9 mouse cellular contexts compared by ENCODE assay signal in the genomic region with DNA sequence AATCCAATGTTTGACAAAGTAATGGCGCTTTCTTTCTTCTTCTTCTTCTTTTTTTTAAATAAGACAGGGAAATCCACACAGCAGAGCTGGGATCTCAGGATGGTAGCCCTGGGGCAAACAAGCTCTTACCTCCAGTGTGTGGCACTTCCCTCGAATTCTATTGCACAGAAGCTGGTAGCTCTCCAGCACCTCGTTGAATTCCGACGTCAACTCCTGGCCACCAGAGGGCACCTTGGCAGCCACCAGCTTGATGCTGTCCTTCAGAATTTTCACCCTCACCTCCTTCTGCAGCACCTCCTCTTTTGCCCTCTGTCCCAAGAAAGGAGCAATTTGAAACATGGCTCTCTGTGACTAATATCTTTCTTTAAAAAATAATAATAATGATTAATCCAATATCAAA.
DNase-seq lines count a peak whose midpoint lies in the region; ATAC-seq and TF ChIP-seq lines count a peak whose summit lies in the region.
"Had no signal": no experiment of that assay in that cellular context is flagged by ENCODE, and none has a peak within 500 bp of the region (broad histone marks: within the 10 kb centered on the region; RNA-seq: fewer than 3 reads in every experiment).

No protein-coding gene starts in this region.

- H3K9me3 ChIP-seq in limb, embryonic 11.5 days (ENCODE audit: control insufficient read depth, low read length): no peaks in the 10 kb centered on the region
- no peaks in the 10 kb centered on the region for H3K9me3 ChIP-seq in neural tube, embryonic 14.5 days (ENCODE audit: control insufficient read depth, low read length)
- H3K9me3 ChIP-seq: embryonic facial prominence, embryonic 13.5 days had no signal

- WGBS in limb, embryonic 11.5 days: 25% methylated on average over 5 of the region's 5 CpGs
- WGBS in neural tube, embryonic 14.5 days: 23% methylated on average over 5 of the region's 5 CpGs

- peak; percentile 76 for DNase-seq in urinary bladder, postnatal 14 days (ENCODE audit: low spot score)
- no peak for DNase-seq in urinary bladder, adult 2 months (ENCODE audit: low spot score)
- peak; percentile 92 to 93 for DNase-seq in cerebellum, postnatal 10 days
- DNase-seq in gastrocnemius, adult 2 months: peak; percentile 81
- peak; percentile 68 to 85 for DNase-seq in kidney, adult 8-10 months
- peak; percentile 76 for DNase-seq in limb, embryonic 11.5 days (ENCODE audit: low spot score)
- DNase-seq in testis, postnatal 14 days (ENCODE audit: low spot score): peak; percentile 16

- H3K27ac ChIP-seq in gastrocnemius, adult 2 months: no peak overlapping the region
- H3K27ac ChIP-seq in limb, embryonic 11.5 days (replicated peaks; ENCODE audit: low read depth, low read length): no peak overlapping the region
- no peak overlapping the region for H3K27ac ChIP-seq in neural tube, embryonic 14.5 days (ENCODE audit: low read depth, low read length)
- H3K27ac ChIP-seq: embryonic facial prominence, embryonic 13.5 days had no signal

- no peaks in the 10 kb centered on the region; the same call in 1 of the 2 replicates for H3K36me3 ChIP-seq in limb, embryonic 11.5 days (ENCODE audit: control insufficient read depth, insufficient read depth, low read length)
- H3K36me3 ChIP-seq in neural tube, embryonic 14.5 days (ENCODE audit: control insufficient read depth, insufficient read depth, low read length): no peaks in the 10 kb centered on the region

- H3K4me3 ChIP-seq in gastrocnemius, adult 2 months: no peak overlapping the region
- H3K4me3 ChIP-seq in limb, embryonic 11.5 days (ENCODE audit: low read depth, low read length): no peak overlapping the region
- H3K4me3 ChIP-seq in neural tube, embryonic 14.5 days (ENCODE audit: low read depth, low read length): no peak overlapping the region
- H3K4me3 ChIP-seq: embryonic facial prominence, embryonic 13.5 days had no signal

- no peaks in the 10 kb centered on the region for H3K27me3 ChIP-seq in limb, embryonic 11.5 days (ENCODE audit: control insufficient read depth, insufficient read depth, low read length)
- no peaks in the 10 kb centered on the region for H3K27me3 ChIP-seq in neural tube, embryonic 14.5 days (ENCODE audit: control insufficient read depth, insufficient read depth, low read length)
- H3K27me3 ChIP-seq: embryonic facial prominence, embryonic 13.5 days had no signal

- no peak overlapping the region for H3K4me2 ChIP-seq in limb, embryonic 11.5 days (ENCODE audit: low read depth, severe bottlenecking)
- no peak overlapping the region for H3K4me2 ChIP-seq in neural tube, embryonic 14.5 days (ENCODE audit: low read depth, low read length)
- H3K4me2 ChIP-seq: embryonic facial prominence, embryonic 13.5 days had no signal

- 0 out of 2 replicates have a peak, but pooled peaks cover 2% of the 10 kb centered on the region for H3K4me1 ChIP-seq in limb, embryonic 11.5 days (ENCODE audit: control insufficient read depth, insufficient read depth, low read length)
- H3K4me1 ChIP-seq in neural tube, embryonic 14.5 days (ENCODE audit: control insufficient read depth, insufficient read depth, low read length): no peaks in the 10 kb centered on the region

- ATAC-seq in limb, embryonic 11.5 days (ENCODE audit: insufficient number of reproducible peaks, low FRiP score, low TSS enrichment, low read depth): no peak
- peak; percentile 71; the same call in 1 of the 2 replicates for ATAC-seq in neural tube, embryonic 14.5 days (ENCODE audit: low read depth)

- H3K9ac ChIP-seq in limb, embryonic 11.5 days (ENCODE audit: low read length): no peak overlapping the region
- no peak overlapping the region for H3K9ac ChIP-seq in neural tube, embryonic 14.5 days (replicated peaks; ENCODE audit: low read depth, low read length)
- H3K9ac ChIP-seq: embryonic facial prominence, embryonic 13.5 days had no signal

- peak; percentile 81 for TF ChIP-seq CTCF in gastrocnemius, adult 2 months (IDR thresholded peaks at IDR 0.05)

- intact Hi-C loops in gastrocnemius, adult 2 months (cut with DNase I): loop anchor here (5.0 kb wide), 2 partner anchors 177 to 307 kb away; a partner anchor contains a TSS
